In the genomic region with DNA sequence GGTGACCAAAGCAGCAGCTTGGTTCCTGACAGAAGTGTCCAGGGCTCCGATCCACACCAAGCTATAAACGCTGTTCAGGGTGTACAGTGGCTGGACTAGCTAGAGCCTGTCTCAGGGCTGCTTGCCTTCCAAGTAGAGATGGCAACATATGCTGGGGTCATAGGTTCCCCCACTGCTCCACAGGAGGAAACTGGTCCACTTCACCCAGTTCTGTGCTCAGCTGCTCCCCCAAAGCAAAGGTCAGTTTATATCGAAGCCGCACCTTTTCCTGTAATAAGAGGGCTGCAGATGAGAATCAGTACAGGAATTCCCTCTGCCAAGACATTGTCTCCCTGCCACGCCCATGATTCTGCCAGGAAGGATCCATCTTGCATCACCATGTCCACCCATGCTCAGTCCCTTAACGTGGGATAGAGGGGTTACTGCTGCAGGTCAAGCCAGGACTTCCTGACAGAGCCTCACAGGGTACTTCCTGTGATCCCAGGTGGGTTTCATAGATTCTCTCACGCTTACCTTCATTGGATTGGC, we compare ENCODE assay signal across 2 mouse cellular contexts.
TF ChIP-seq lines count a peak whose summit lies in the region.

No protein-coding gene starts in this region.

TF ChIP-seq in CH12.LX, 34 proteins besides CTCF, POLR2A, EP300 and RAD21:
- TF ChIP-seq CHD2 (IDR thresholded peaks at IDR 0.05; ENCODE audit: low read length) (peak; percentile 16; the same call in 1 of the 2 replicates), POLR2AphosphoS2 (IDR thresholded peaks at IDR 0.05; ENCODE audit: low read depth, low read length) (0 out of 2 replicates have a peak, but pooled peaks have one; percentile 22), UBTF (IDR thresholded peaks at IDR 0.05; ENCODE audit: low read depth, low read length) (no peak), CHD1 (IDR thresholded peaks at IDR 0.05; ENCODE audit: low read depth, low read length) (no peak), USF2 (conservative IDR thresholded peaks at IDR 0.05; ENCODE audit: low read depth, low read length) (no peak)

TF ChIP-seq in myocyte, 11 proteins besides CTCF, POLR2A, EP300 and RAD21:
- TF ChIP-seq TCF12 (IDR thresholded peaks at IDR 0.05; ENCODE audit: insufficient read depth, poor library complexity, severe bottlenecking) (no peak), E2F4 (IDR thresholded peaks at IDR 0.05; ENCODE audit: insufficient read depth) (no peak), SRF (IDR thresholded peaks at IDR 0.05; ENCODE audit: control insufficient read depth, insufficient read length, low read depth) (no peak)
